Mouse (Mus musculus) Patski (cell line): ENCODE results near the gene Cited4. TPM values are rescaled to one million over a fixed set of nuclear protein-coding genes. Genes with fewer than 3 reads are reported as not detected.

ENCODE experiments used
- ATAC-seq: fragments of 100-300 bp; one replicate; pipeline ENCODE4 v1.8.0; 2021
- CTCF ChIA-PET: fragments of 350-600 bp; sonication (Branson Sonifier 250); formaldehyde crosslinking; loops from one replicate; lab custom pipeline; 2022; ENCODE audit warnings: inconsistent platforms; lab: Charles Lee
- POLR2A ChIA-PET: fragments of 350-600 bp; sonication (Branson Sonifier 250); formaldehyde crosslinking; loops from one replicate; lab custom pipeline; 2022; ENCODE audit warnings: antibody characterized with exemption, inconsistent platforms; lab: Charles Lee
- DNase-seq: peaks from one replicate; pipeline ENCODE4 v3.0.0-alpha.2; 2011; ENCODE audit warnings: low read depth, low spot score
- H3K27me3 ChIP-seq: fragments of 371-371 bp; one replicate; pipeline ENCODE4 v1.5.1; 2021
- CTCF ChIP-seq: fragments of 100-300 bp; IDR thresholded peaks from one replicate; pipeline ENCODE4 v1.5.1; 2021
- in situ Hi-C: fragments of 300-500 bp; cut with MboI; formaldehyde crosslinking; loops from 3 replicates; pipeline ENCODE4 v1.11.1; 2018; ENCODE audit warnings: low pct_unique_long_range_greater_than_20kb, mixed read lengths
- polyA plus RNA-seq: library from polyadenylated mRNA; unstranded; gene quantifications from one replicate; pipeline ENCODE4 v1.2.3, GENCODE M21; 2021

Cited4 gene
- polyA plus RNA-seq, 1 experiment from 2014 or later: 0.10 TPM

GRCm38 (mm10) chr4:120680953-120681352, 14.6 kb downstream of the Cited4 start:
- ChIA-PET POLR2A (no interaction called here), CTCF (interaction anchor here (2.3 kb wide), 1 partner anchor 91 kb away, joined by 17 read pairs; no protein-coding TSS in a partner anchor)
- TF ChIP-seq CTCF: peak; percentile 80
- no peak for DNase-seq
- H3K27me3 ChIP-seq: no peaks in the 10 kb centered on the region
- ATAC-seq: no peak
- in situ Hi-C loops: loop anchor here (5.0 to 10.0 kb wide), 2 partner anchors 89 to 214 kb away; no protein-coding TSS in a partner anchor

DNA sequence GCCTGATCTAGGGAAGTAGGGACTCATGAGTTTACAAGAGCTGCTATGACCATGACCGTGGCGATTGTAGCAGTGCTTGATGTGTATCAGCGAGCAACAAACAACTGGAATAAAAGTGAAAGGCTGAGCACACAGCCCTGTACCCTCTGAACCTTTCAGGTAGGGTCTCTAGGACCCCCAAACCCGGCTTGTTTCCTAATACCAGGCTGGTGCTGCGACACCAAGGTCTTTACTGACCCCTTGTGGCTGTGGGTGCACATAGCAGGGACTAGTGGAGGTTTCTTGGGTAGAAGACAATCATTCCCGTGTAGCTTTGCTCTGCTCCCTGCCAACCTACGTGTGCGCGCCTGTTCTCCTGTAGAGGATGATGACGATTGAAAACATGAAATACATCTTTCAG, 15.8 kb downstream of the Cited4 start:
- in situ Hi-C loops: loop anchor here (5.0 to 10.0 kb wide), 2 partner anchors 90 to 213 kb away; no protein-coding TSS in a partner anchor
- ATAC-seq: no peak
- peak; percentile 81 for TF ChIP-seq CTCF
- no peaks in the 10 kb centered on the region for H3K27me3 ChIP-seq
- ChIA-PET CTCF (interaction anchor here (0.8 to 2.3 kb wide), 6 partner anchors 27 to 295 kb away, joined by 3 to 17 read pairs (median 3); partner anchors contain the start of gene Gm8439), POLR2A (interaction anchor here (0.6 kb wide), 2 partner anchors 97 to 126 kb away, joined by 4 read pairs; no protein-coding TSS in a partner anchor)
- DNase-seq: no peak

GRCm38 (mm10) chr4:120683278-120683997, 17.1 kb downstream of the Cited4 start:
- in situ Hi-C loops: loop anchor here (5.0 to 10.0 kb wide), 2 partner anchors 91 to 211 kb away; no protein-coding TSS in a partner anchor
- ChIA-PET POLR2A (interaction anchor here (0.6 kb wide), 1 partner anchor 31 kb away, joined by 3 read pairs; no protein-coding TSS in a partner anchor), CTCF (interaction anchor here (1.3 kb wide), 1 partner anchor 296 kb away, joined by 3 read pairs; no protein-coding TSS in a partner anchor)
- H3K27me3 ChIP-seq: no peaks in the 10 kb centered on the region
- ATAC-seq (no peak), DNase-seq (no peak)
- TF ChIP-seq CTCF: no peak

DNA sequence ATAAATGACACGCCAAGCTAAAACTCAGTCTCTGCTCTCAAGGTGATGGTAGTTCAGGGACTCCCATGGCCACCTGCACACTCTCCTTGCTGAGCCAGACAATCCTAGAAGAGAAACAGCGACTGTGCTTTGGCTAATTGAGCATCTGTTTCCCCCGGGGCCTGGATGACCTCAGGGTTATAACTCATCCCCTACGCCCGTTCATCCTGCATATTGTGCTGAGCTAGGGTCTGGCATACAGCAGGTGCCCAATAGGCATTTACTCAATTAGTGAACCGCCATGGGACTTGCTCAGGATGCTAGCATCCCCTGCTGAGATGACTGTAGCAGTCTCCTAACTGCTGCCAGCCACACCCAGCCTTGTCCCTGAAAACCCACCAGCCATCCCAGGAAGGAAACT, 20.9 kb downstream of the Cited4 start:
- ATAC-seq (no peak), DNase-seq (no peak)
- ChIA-PET CTCF (no interaction called here), POLR2A (no interaction called here)
- in situ Hi-C loops: loop anchor here (10.0 kb wide), 1 partner anchor 208 kb away; no protein-coding TSS in a partner anchor
- no peak for TF ChIP-seq CTCF
- H3K27me3 ChIP-seq: no peaks in the 10 kb centered on the region

DNA sequence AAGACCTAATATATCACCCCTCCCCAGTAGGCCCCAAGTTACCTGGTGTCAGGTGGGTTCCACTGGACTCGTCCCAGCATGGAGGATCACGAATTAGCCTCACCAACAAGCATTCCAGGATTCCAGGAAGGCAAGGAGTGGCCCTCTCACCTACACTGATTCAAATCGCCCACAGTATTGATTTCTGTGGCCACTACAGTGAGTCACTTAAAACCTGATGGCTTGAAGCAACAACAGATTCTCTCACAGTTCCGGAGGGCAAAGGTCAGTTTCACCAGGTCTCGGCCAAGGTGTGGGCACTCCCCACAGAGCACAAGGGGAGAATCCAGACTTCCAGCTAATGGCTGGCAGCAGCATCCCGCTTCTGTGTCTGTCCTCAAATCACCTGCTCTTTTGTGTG, 22.9 kb downstream of the Cited4 start:
- ATAC-seq: no peak
- no peak for TF ChIP-seq CTCF
- CTCF ChIA-PET: no interaction called here
- POLR2A ChIA-PET: no interaction called here
- no peak for DNase-seq
- no peaks in the 10 kb centered on the region for H3K27me3 ChIP-seq
- in situ Hi-C loops: loop anchor here (10.0 kb wide), 1 partner anchor 205 kb away; no protein-coding TSS in a partner anchor

- ChIA-PET CTCF (no interaction called here), POLR2A (no interaction called here)
- in situ Hi-C loops: loop anchor here (5.0 to 10.0 kb wide), 2 partner anchors 60 to 222 kb away; no protein-coding TSS in a partner anchor
- ATAC-seq: no peak
- H3K27me3 ChIP-seq: peaks cover 6% of the 10 kb centered on the region
- TF ChIP-seq CTCF: no peak
- DNase-seq: peak; percentile 6
Measured at GRCm38 (mm10) chr4:120692717-120693116, 26.3 kb downstream of the Cited4 start.

DNA sequence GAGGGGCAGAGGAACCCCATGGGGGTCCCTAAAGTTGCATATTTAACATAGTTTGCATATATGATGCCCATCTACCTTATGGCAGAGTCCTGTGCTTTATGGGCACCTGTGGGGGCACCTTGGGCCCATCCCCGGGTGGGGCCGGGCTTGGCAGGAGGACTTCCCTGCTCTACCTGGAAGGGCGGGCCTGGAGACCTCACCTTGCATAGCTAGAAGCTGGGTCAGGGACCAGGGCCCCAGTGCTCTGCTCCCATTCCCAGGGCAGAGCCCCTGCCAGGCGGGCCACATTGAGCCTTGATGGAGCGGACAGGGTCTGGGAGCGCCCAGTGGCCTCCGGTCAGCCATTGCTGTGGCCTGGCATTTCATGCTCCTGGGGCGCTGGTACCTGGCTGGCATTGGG, 31.0 kb downstream of the Cited4 start:
- ATAC-seq (no peak), DNase-seq (no peak)
- TF ChIP-seq CTCF: no peak
- ChIA-PET CTCF (no interaction called here), POLR2A (no interaction called here)
- in situ Hi-C loops: loop anchor here (10.0 kb wide), 1 partner anchor 217 kb away; no protein-coding TSS in a partner anchor
- H3K27me3 ChIP-seq: peaks cover 14% of the 10 kb centered on the region

GRCm38 (mm10) chr4:120697799-120698484, 31.6 kb downstream of the Cited4 start:
- DNase-seq (no peak), ATAC-seq (no peak)
- in situ Hi-C loops: loop anchor here (10.0 kb wide), 1 partner anchor 217 kb away; no protein-coding TSS in a partner anchor
- TF ChIP-seq CTCF: no peak
- ChIA-PET POLR2A (no interaction called here), CTCF (no interaction called here)
- H3K27me3 ChIP-seq: peaks cover 14% of the 10 kb centered on the region

DNA sequence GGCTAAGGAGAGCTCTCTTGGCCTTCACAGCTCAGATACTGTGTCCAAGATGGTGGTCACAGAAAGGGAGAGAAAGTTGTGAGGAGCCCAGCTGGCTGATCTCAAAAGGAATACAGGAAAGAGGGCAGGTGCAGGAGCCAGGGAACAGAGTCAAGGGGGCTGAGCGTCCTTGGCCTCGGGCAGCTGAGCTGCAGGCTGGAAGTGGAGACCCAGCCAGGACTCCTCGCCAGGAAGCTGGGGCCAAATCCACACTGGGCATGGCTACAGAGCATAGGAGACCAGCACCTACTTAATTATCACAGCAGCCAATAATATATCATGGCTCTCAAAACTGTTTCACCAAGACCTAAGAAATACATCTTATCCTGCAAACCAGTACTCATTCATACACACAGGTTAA, 34.8 kb downstream of the Cited4 start:
- in situ Hi-C loops: no loop called here
- ATAC-seq (no peak), DNase-seq (no peak)
- H3K27me3 ChIP-seq: peaks cover 14% of the 10 kb centered on the region
- no peak for TF ChIP-seq CTCF
- ChIA-PET CTCF (no interaction called here), POLR2A (no interaction called here)

GRCm38 (mm10) chr4:120702056-120702455, 35.7 kb downstream of the Cited4 start:
- CTCF ChIA-PET: no interaction called here
- ATAC-seq: no peak
- in situ Hi-C loops: no loop called here
- TF ChIP-seq CTCF: no peak
- POLR2A ChIA-PET: no interaction called here
- H3K27me3 ChIP-seq: peaks cover 14% of the 10 kb centered on the region
- DNase-seq: no peak
